Mouse (Mus musculus) C2C12 (cell line): ENCODE measurements at regions not wholly inside any gene's neighbourhood (a gene's known extent, or its start where the extent isn't known, plus 50 kb on each side); places are given as distances from the start of the nearest gene placed in this dataset.

Experiments used
- CTCF ChIP-seq: IDR thresholded peaks from one replicate; pipeline ENCODE4 v1.5.1; 2011; ENCODE audit not compliant: control insufficient read depth, insufficient read depth, insufficient read length
- MAX ChIP-seq: IDR thresholded peaks from one replicate; pipeline ENCODE4 v1.6.1; 2011; ENCODE audit warnings: mild to moderate bottlenecking, control low read depth
- MYOD1 ChIP-seq: IDR thresholded peaks from one replicate; pipeline ENCODE4 v1.6.1; 2011; ENCODE audit warnings: low read depth; ENCODE audit not compliant: control insufficient read depth, insufficient read length
- USF1 ChIP-seq: IDR thresholded peaks from one replicate; pipeline ENCODE4 v1.6.1; 2011; ENCODE audit warnings: low read depth, mild to moderate bottlenecking, control low read depth, moderate library complexity

DNA sequence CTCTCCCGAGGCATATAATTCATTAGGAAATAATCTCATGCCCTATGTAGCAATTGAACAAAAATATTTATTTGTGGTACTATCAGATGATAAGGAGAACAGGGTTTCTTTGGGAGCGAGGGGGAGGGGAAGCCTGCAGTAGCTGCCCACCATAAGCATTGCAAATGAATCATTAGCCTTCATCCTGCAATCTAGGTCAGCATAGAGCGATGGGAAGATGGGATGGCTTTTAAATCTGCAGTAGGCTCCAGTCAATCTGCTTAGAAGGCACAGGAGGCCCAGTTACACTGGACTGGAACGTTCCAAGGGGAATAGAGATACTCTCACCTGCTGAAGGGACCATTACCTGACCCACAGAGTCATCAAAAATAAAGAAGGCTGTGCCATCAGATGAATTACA lies 478.7 kb downstream of the Prss52 start:
- TF ChIP-seq CTCF = no peak
- no peak for TF ChIP-seq MYOD1
- TF ChIP-seq USF1 = no peak
- TF ChIP-seq MAX = no peak
